In genomic region chr12:21188880-21189279, GRCm38 (mm10) we compare ENCODE assay signal across 12 mouse cellular contexts.
DNase-seq lines count a peak whose midpoint lies in the region; ATAC-seq and TF ChIP-seq lines count a peak whose summit lies in the region.
"Had no signal": no experiment of that assay in that cellular context is flagged by ENCODE, and none has a peak within 500 bp of the region (broad histone marks: within the 10 kb centered on the region; RNA-seq: fewer than 3 reads in every experiment).

No protein-coding gene starts in this region.

- peaks cover 3% of the 10 kb centered on the region for H3K4me1 ChIP-seq in lung, adult 2 months (ENCODE audit: control insufficient read depth, insufficient read depth, low read length)
- peaks cover 2% of the 10 kb centered on the region; the same call in 1 of the 2 replicates for H3K4me1 ChIP-seq in liver, embryonic 16.5 days (ENCODE audit: control insufficient read depth, low read depth, low read length)
- H3K4me1 ChIP-seq: neural tube, embryonic 13.5 days had no signal

- ATAC-seq in liver, embryonic 16.5 days (ENCODE audit: low read depth): peak; percentile 57; the same call in 1 of the 2 replicates
- no peak for ATAC-seq in megakaryocyte-erythroid progenitor cell, adult 5-6 weeks (replicated peaks; ENCODE audit: low FRiP score, low TSS enrichment, poor library complexity, severe bottlenecking)

- no peak overlapping the region for H3K9ac ChIP-seq in liver, embryonic 16.5 days (ENCODE audit: low read depth, low read length)
- H3K9ac ChIP-seq: forebrain, embryonic 12.5 days; hindbrain, embryonic 12.5 days; neural tube, embryonic 13.5 days had no signal

- DNase-seq in adrenal gland, adult 2 months: peak; percentile 45
- no peak for DNase-seq in adrenal gland, postnatal 4 days (ENCODE audit: low spot score in 2 of 2)
- peak; percentile 24 for DNase-seq in lung, postnatal 14 days
- no peak for DNase-seq in lung, adult 2 months
- DNase-seq in kidney, adult 11 months: peak; percentile 62
- DNase-seq in embryo, embryonic 10.5 days (ENCODE audit: low spot score): no peak

- H3K27ac ChIP-seq in liver, embryonic 16.5 days (ENCODE audit: low read length): no peak overlapping the region
- H3K27ac ChIP-seq: forebrain, embryonic 12.5 days; hindbrain, embryonic 12.5 days; neural tube, embryonic 13.5 days had no signal

- WGBS in lung, adult 2 months: 70% methylated on average over 4 of the region's 4 CpGs
- WGBS in liver, embryonic 16.5 days (ENCODE audit: insufficient replicate concordance): 51% methylated on average over 4 of the region's 4 CpGs

- no peaks in the 10 kb centered on the region for H3K9me3 ChIP-seq in liver, embryonic 16.5 days (replicated peaks; ENCODE audit: control insufficient read depth, low read length)
- H3K9me3 ChIP-seq: forebrain, embryonic 12.5 days; hindbrain, embryonic 12.5 days; neural tube, embryonic 13.5 days had no signal

- TF ChIP-seq POLR2A in lung, adult 2 months (IDR thresholded peaks at IDR 0.05; ENCODE audit: borderline replicate concordance, extremely low read depth, low read depth, low read length): no peak

- TF ChIP-seq CTCF in lung, adult 2 months (IDR thresholded peaks at IDR 0.05; ENCODE audit: insufficient read depth, low read length): no peak

- H3K4me3 ChIP-seq in lung, adult 2 months (replicated peaks; ENCODE audit: extremely low read depth, low read depth, low read length): no peak overlapping the region
- H3K4me3 ChIP-seq in liver, embryonic 16.5 days (ENCODE audit: low read depth, low read length): no peak overlapping the region
- H3K4me3 ChIP-seq: forebrain, embryonic 12.5 days; hindbrain, embryonic 12.5 days; neural tube, embryonic 13.5 days had no signal

- no peaks in the 10 kb centered on the region for H3K27me3 ChIP-seq in liver, embryonic 16.5 days (ENCODE audit: control insufficient read depth, insufficient read depth, low read depth, low read length)
- H3K27me3 ChIP-seq: forebrain, embryonic 12.5 days; hindbrain, embryonic 12.5 days; neural tube, embryonic 13.5 days had no signal

- H3K4me2 ChIP-seq in liver, embryonic 16.5 days (ENCODE audit: low read depth, low read length): no peak overlapping the region
- H3K4me2 ChIP-seq: forebrain, embryonic 12.5 days; hindbrain, embryonic 12.5 days; neural tube, embryonic 13.5 days had no signal

- no peaks in the 10 kb centered on the region for H3K36me3 ChIP-seq in liver, embryonic 16.5 days (ENCODE audit: control insufficient read depth, insufficient read depth)
- H3K36me3 ChIP-seq: G1E had no signal

Comparison
In these comparisons a context has a peak if more than half of its experiments do, and no peak if none do; other contexts are left out.
1. DNase-seq: peak in adrenal gland, adult 2 months (single experiment), lung, postnatal 14 days (single experiment) and kidney, adult 11 months (single experiment); none in adrenal gland, postnatal 4 days (0 of 2), lung, adult 2 months (single experiment) and embryo, embryonic 10.5 days (single experiment).